Mouse (Mus musculus): ENCODE data around the gene Serpina3m.
"Not testable (repeated sequence)": the region's sequence is repeated elsewhere in the genome, so short reads cannot be mapped to it uniquely, and the experiment has no call there.

- TF ChIP-seq POLR2A (IDR thresholded peaks at IDR 0.05; ENCODE audit: low read depth, low read length); CTCF (conservative IDR thresholded peaks at IDR 0.05; ENCODE audit: insufficient read depth, insufficient read length, low read depth, low read length): not testable (repeated sequence)
Measured at GRCm38 (mm10) chr12:104378351-104378750, 40.1 kb downstream of the Serpina3m start.
